Mouse (Mus musculus) kidney, adult 2 months (tissue): ENCODE data around the gene Sgpp2.

ENCODE experiments used
- CTCF ChIP-seq: fragments of 200-500 bp; conservative IDR thresholded peaks from 2 replicates; pipeline ENCODE4 v1.5.1; 2011; ENCODE audit warnings: low read depth, mild to moderate bottlenecking, control low read depth, low read length, moderate library complexity, mixed read lengths; ENCODE audit not compliant: insufficient read depth, insufficient read length
- POLR2A ChIP-seq: fragments of 200-500 bp; IDR thresholded peaks from one replicate; pipeline ENCODE4 v1.6.1; 2011; ENCODE audit warnings: low read depth, low read length, control low read depth

DNA sequence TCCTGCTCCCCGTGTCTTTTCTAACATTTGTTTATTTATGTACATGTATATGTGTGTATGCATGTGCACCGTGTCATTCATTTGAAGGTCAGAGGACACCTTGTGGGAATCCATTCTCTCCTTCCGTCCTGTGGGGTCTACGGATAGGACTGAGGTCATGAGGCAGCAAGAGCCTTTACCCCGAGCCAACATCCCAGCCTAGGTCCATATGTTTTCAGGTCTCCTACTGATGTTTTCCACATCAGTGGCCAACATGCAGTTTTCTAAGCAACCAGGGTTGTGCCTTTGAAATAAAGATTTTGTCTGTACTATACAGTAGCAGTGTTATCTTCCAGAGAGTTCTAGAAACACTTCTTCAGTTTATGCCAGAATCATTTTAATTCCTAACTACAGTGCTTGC lies 63.7 kb downstream of the Sgpp2 start:
- TF ChIP-seq POLR2A, result no peak
- TF ChIP-seq CTCF, result no peak
